ENCODE assay signal across 8 mouse cellular contexts in the genomic region with DNA sequence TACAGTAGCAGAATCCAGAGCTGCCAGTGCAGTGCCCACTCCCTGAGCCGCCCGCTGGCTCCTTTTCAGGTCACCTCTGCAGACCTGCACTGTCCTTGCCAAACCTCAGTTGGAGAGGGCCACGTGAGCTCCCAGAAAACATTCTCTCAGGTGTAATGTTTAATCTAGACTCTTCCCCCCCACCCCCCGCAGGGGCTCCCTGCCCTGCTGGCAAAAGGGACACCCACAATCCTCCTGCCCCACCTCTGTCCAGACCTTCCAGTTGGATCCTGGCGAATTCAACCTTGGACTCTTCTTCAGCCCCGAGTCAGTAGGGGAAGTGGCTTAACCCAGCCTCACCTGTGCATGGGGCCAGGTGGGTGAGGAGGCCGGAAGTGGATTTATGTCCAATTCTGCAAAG. TPM values are rescaled to one million over a fixed set of nuclear protein-coding genes. Genes with fewer than 3 reads are reported as not detected.
DNase-seq lines count a peak whose midpoint lies in the region; ATAC-seq lines count a peak whose summit lies in the region.

No protein-coding gene starts in this region.

- no peak overlapping the region for H3K4me3 ChIP-seq in heart, embryonic 12.5 days
- no peak overlapping the region for H3K4me3 ChIP-seq in liver, embryonic 12.5 days
- no peak overlapping the region for H3K4me3 ChIP-seq in neural tube, embryonic 13.5 days

- WGBS in heart, embryonic 12.5 days: 70% methylated on average over 7 of the region's 7 CpGs
- WGBS in liver, embryonic 12.5 days (ENCODE audit: insufficient replicate concordance): 57% methylated on average over 7 of the region's 7 CpGs
- whole genome bisulfite sequencing in neural tube, embryonic 13.5 days: 83% methylated on average over 7 of the region's 7 CpGs

- peaks cover 4% of the 10 kb centered on the region; the same call in 1 of the 2 replicates for H3K4me1 ChIP-seq in heart, embryonic 12.5 days (replicated peaks)
- 0 out of 2 replicates have a peak, but pooled peaks cover 7% of the 10 kb centered on the region for H3K4me1 ChIP-seq in liver, embryonic 12.5 days
- H3K4me1 ChIP-seq in neural tube, embryonic 13.5 days (replicated peaks): peaks cover 28% of the 10 kb centered on the region

- no peak overlapping the region for H3K9ac ChIP-seq in heart, embryonic 12.5 days
- H3K9ac ChIP-seq in liver, embryonic 12.5 days: no peak overlapping the region
- no peak overlapping the region for H3K9ac ChIP-seq in neural tube, embryonic 13.5 days

- no peak overlapping the region for H3K27ac ChIP-seq in heart, embryonic 12.5 days (ENCODE audit: poor library complexity, severe bottlenecking)
- H3K27ac ChIP-seq in liver, embryonic 12.5 days: no peak overlapping the region
- no peak overlapping the region for H3K27ac ChIP-seq in neural tube, embryonic 13.5 days (replicated peaks)

- H3K4me2 ChIP-seq in heart, embryonic 12.5 days: 0 out of 2 replicates have a peak overlapping the region, but pooled peaks have one; percentile 100
- H3K4me2 ChIP-seq in liver, embryonic 12.5 days: 0 out of 2 replicates have a peak overlapping the region, but pooled peaks have one; percentile 79
- peak overlapping the region; percentile 88; the same call in 1 of the 2 replicates for H3K4me2 ChIP-seq in neural tube, embryonic 13.5 days

- no peaks in the 10 kb centered on the region; the same call in 1 of the 2 replicates for H3K27me3 ChIP-seq in heart, embryonic 12.5 days (replicated peaks)
- peaks cover 38% of the 10 kb centered on the region for H3K27me3 ChIP-seq in liver, embryonic 12.5 days (replicated peaks)
- H3K27me3 ChIP-seq in neural tube, embryonic 13.5 days: no peaks in the 10 kb centered on the region

- H3K9me3 ChIP-seq in heart, embryonic 12.5 days (replicated peaks): no peaks in the 10 kb centered on the region
- no peaks in the 10 kb centered on the region for H3K9me3 ChIP-seq in liver, embryonic 12.5 days (replicated peaks)
- no peaks in the 10 kb centered on the region for H3K9me3 ChIP-seq in neural tube, embryonic 13.5 days

- DNase-seq in heart, adult 18-20 months: no peak
- peak; percentile 92 for DNase-seq in kidney, adult 11 months
- DNase-seq in thymus, postnatal 4 days: no peak
- DNase-seq in cerebellum, postnatal 25 days: no peak
- DNase-seq in cerebellum, postnatal 4 days (ENCODE audit: low spot score in 2 of 2): no peak

- no peaks in the 10 kb centered on the region for H3K36me3 ChIP-seq in heart, embryonic 12.5 days
- H3K36me3 ChIP-seq in liver, embryonic 12.5 days: no peaks in the 10 kb centered on the region
- H3K36me3 ChIP-seq in neural tube, embryonic 13.5 days: no peaks in the 10 kb centered on the region

- ATAC-seq in heart, embryonic 12.5 days (ENCODE audit: insufficient number of reproducible peaks, low FRiP score): no peak
- no peak for ATAC-seq in liver, embryonic 12.5 days
- ATAC-seq in neural tube, embryonic 13.5 days (ENCODE audit: low read depth): no peak

RNA-seq across cellular contexts. Expression of a gene that starts 1.2 kb away (rescaled TPM):
- polyA plus RNA-seq in heart, embryonic 12.5 days (2016; fragmentation: Nextera tagmentation; extraction: Ambion mirVana): 0.56 and 1.3 TPM in 2 replicates
- 1 to 10 TPM; 1.9 to 2.9 TPM for total RNA-seq in heart, adult 18-20 months (2021)
- polyA plus RNA-seq in liver, embryonic 12.5 days (2016; fragmentation: Nextera tagmentation; extraction: Ambion mirVana): 0.37 and 0.38 TPM in 2 replicates
- polyA plus RNA-seq in neural tube, embryonic 13.5 days (2015; fragmentation: Nextera tagmentation; extraction: Ambion mirVana): 1.1 and 1.2 TPM in 2 replicates
